Mouse (Mus musculus): ENCODE data around the gene Gm13696.

GRCm38 (mm10) chr2:83929478-83930088 is 43.3 kb upstream of the Gm13696 start:
- no peak for TF ChIP-seq CTCF (IDR thresholded peaks at IDR 0.05; ENCODE audit: low read depth)
- no peak for TF ChIP-seq EP300 (IDR thresholded peaks at IDR 0.05; ENCODE audit: low read depth)
